Mouse (Mus musculus) retina, adult 2 months (tissue): ENCODE data around the gene Tmem151a.

ENCODE experiments used
- DNase-seq: peaks from one replicate; pipeline ENCODE4 v3.0.0-alpha.2; 2012; ENCODE audit warnings: low read depth, low spot score

Gene Tmem151a

GRCm38 (mm10) chr19:5048138-5049056, 36.9 kb downstream of the Tmem151a start:
- no peak for DNase-seq

DNA sequence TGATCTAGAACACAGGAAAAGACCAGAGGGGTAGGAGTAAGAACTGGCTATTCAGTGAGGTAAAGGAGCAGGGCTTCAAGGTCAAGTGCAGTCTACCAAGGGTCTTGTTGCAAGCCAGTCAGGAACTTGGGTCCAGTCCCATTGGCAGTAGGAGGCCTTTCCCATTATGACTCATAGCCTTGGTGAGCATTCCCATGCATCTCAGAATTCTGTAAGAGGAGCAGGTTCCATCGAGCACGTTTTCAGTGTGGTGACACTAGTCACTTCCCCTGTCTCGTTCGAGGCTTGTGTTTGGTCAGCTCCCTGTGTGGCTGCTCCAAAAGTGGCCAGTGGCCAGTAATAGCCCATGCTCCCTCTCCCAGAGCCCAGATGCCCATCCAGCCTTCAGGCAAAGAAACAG, 39.8 kb downstream of the Tmem151a start:
- DNase-seq, result no peak

- DNase-seq, result no peak
These were observed 43.7 kb downstream of the Tmem151a start for GRCm38 (mm10) chr19:5041588-5041987.

- peak; percentile 90 for DNase-seq
These were observed 44.3 kb downstream of the Tmem151a start, which contains the start of gene Brms1 for GRCm38 (mm10) chr19:5040862-5041523. TSS of gene Brms1 (plus strand) at chr19:5041354.

- no peak for DNase-seq
These were observed 45.8 kb downstream of the Tmem151a start for GRCm38 (mm10) chr19:5039301-5040114.

DNA sequence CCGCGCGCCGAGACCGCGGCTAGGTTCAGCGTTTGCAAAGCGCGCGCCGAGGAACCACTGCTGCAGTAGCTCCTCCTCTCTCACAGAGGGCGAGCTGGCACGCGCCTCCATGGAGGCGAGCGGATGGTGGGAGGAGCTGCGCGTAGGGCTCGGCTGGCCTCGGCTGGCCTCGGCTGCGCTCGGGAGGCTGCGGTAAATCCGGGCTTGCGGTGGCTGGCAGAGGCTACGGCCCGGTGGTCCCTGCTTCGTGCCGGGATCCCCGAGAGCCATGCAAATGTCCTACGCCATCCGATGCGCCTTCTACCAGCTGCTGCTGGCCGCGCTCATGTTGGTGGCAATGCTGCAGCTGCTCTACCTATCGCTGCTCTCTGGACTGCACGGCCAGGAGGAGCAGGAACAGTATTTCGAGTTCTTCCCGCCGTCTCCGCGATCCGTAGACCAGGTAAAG, 46.6 kb downstream of the Tmem151a start, which contains the start of the genes B4gat1 and AC124502.3:
TSS of gene B4gat1 (plus strand) at position 118 of the 448 bp plus-strand sequence.
TSS of gene AC124502.3 (plus strand) at position 183 of the 448 bp plus-strand sequence.
- peak; percentile 77 for DNase-seq

GRCm38 (mm10) chr19:5037678-5038571, 47.4 kb downstream of the Tmem151a start:
- peak; percentile 77 for DNase-seq

DNA sequence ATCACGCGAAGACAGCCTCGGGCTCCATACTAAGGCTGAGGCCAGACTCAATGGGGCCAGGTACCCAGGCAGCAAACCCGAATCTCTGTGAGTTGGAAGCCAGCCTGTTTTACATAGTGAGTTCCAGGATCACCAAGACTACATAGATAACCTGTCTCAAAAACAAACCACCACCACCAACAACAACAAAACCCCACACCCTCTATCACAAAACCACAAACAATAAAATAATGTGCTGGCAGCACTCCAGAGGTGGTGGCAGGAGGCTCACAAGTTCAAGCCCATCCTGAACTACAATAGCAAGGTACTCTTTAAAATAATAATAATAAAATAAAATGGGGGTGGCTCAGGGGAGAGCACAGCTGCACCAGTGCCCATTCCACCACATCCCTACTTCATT, 48.8 kb downstream of the Tmem151a start:
- DNase-seq, result no peak

GRCm38 (mm10) chr19:5032686-5033085, 52.6 kb downstream of the Tmem151a start:
- no peak for DNase-seq

GRCm38 (mm10) chr19:5026111-5026510, 59.2 kb downstream of the Tmem151a start:
- no peak for DNase-seq

- DNase-seq, result peak; percentile 77
These were observed 61.5 kb downstream of the Tmem151a start, which contains the start of gene Slc29a2 for GRCm38 (mm10) chr19:5023621-5024479. TSS of gene Slc29a2 (plus strand) at chr19:5023860.

- no peak for DNase-seq
These were observed 63.9 kb downstream of the Tmem151a start for GRCm38 (mm10) chr19:5021416-5021815.
